Mouse (Mus musculus): ENCODE measurements around the gene Ifit2.

- no peak for TF ChIP-seq EP300 (IDR thresholded peaks at IDR 0.05; ENCODE audit: insufficient read depth, low read depth, low read length)
- TF ChIP-seq CTCF (IDR thresholded peaks at IDR 0.05), result no peak
These were observed 11.1 kb upstream of the Ifit2 start for GRCm38 (mm10) chr19:34539422-34539821.

Measured in heart, adult 2 months (tissue).